Mouse (Mus musculus): ENCODE data around the gene Olfr221. TPM values are rescaled to one million over a fixed set of nuclear protein-coding genes. Genes with fewer than 3 reads are reported as not detected.
"Not testable (repeated sequence)": the region's sequence is repeated elsewhere in the genome, so short reads cannot be mapped to it uniquely, and the experiment has no call there.

Olfr221 gene
- not detected in 2 replicates for polyA plus RNA-seq (2012; rRNA removed)

DNA sequence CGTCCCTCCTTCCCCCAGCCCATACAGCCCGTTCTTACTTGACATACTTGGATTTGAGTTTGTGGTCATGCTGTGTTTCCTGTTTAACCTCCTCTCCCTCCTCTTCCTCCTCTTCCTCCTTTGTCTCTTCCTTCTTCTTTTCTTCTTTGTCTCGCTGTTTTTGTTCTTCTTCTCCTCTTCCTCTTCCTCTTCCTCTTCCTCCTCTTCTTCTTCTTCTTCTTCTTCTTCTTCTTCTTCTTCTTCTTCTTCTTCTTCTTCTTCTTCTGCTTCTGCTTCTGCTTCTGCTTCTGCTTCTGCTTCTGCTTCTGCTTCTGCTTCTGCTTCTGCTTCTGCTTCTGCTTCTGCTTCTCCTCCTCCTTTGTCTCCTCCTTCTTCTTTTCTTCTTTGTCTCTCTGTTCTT lies at the start of gene Olfr221:
Gene Olfr221, minus strand, starts transcription at position 101 of the 400 bp plus-strand sequence.
- not testable (repeated sequence) for DNase-seq; H3K4me1 ChIP-seq (ENCODE audit: control insufficient read depth, insufficient read depth, low read length); H3K4me3 ChIP-seq (replicated peaks; ENCODE audit: extremely low read depth, low read depth, low read length)
- 49% methylated on average over 3 of the region's 3 CpGs for WGBS

DNA sequence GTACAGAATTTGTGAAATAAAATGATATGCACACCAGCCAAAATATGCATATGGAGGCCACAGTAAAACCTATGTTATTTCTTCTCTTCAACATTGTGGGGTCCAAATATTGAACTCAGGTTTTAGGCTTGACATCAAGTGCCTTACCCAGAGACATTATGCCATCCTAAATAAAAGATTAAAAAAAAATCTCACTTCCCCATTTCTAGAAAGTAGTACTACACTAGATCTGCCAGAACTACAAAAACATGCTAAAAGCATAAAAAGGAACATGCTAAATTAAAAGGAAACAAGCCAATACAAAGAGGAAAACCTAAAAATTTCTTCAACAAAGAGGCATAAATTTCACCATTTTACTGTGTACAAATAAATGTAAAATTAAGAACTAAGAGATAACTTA lies 40.8 kb upstream of the Olfr221 start:
- Histone ChIP-seq H3K4me1 (ENCODE audit: control insufficient read depth, insufficient read depth, low read length) (no peaks in the 10 kb centered on the region; the same call in 1 of the 2 replicates), H3K4me3 (replicated peaks; ENCODE audit: extremely low read depth, low read depth, low read length) (no peak overlapping the region)
- DNase-seq, result no peak
- TF ChIP-seq CTCF (IDR thresholded peaks at IDR 0.05; ENCODE audit: insufficient read depth, low read length) (no peak), POLR2A (IDR thresholded peaks at IDR 0.05; ENCODE audit: borderline replicate concordance, extremely low read depth, low read depth, low read length) (no peak)

DNA sequence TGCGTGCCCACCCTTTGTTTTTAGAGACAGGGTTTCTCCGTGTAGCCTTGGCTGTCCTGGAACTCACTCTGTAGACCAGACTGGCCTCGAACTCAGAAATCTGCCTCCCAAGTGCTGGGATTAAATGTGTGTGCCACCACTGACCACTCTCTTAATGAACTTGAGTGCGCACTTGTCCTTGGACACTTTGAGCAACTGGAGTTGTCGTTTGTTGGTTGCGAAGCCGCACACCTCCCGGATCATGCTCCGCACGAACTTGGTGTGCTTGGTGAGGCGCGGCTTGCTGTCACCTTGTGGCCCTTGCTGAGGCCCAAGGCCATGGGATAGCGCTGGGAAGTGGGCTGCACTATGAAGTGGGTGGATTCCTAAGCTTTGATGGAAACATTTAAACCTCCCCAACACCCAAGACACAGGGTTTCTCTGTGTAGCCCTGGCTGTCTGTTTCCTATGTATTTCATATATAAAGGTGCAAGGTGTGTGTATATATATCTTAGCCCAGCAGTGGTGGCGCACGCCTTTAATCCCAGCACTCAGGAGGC lies 29.4 kb upstream of the Olfr221 start:
- no peaks in the 10 kb centered on the region for H3K4me1 ChIP-seq (ENCODE audit: control insufficient read depth, insufficient read depth, low read length)
- H3K4me3 ChIP-seq (replicated peaks; ENCODE audit: extremely low read depth, low read depth, low read length), result no peak overlapping the region
- 95% methylated on average over 15 of the region's 15 CpGs for WGBS
- TF ChIP-seq POLR2A (IDR thresholded peaks at IDR 0.05; ENCODE audit: borderline replicate concordance, extremely low read depth, low read depth, low read length) (no peak), CTCF (IDR thresholded peaks at IDR 0.05; ENCODE audit: insufficient read depth, low read length) (no peak)
- no peak for DNase-seq

DNA sequence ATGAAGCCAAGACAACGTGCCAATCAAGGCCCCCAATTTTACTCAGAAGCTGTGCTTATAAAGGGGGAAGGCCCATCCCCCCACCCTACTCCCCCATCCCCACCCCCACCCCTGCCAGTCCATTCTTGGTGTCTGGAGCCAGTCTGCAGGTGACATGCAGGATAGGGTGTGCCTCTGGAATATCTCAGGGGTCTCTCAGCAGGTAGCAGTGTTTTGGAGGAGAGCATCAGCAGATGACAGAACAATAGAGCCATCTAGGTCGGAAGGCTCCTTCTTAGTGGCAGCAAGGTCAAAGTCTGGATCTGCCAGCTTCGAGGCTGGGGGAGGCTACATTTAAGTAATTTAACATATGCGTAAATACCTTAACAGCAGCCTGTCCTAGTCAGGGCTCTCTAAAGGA lies 23.9 kb upstream of the Olfr221 start:
- no peak for TF ChIP-seq POLR2A (IDR thresholded peaks at IDR 0.05; ENCODE audit: borderline replicate concordance, extremely low read depth, low read depth, low read length)
- no peak for TF ChIP-seq CTCF (IDR thresholded peaks at IDR 0.05; ENCODE audit: insufficient read depth, low read length)
- 59% methylated on average over 4 of the region's 4 CpGs for WGBS
- H3K4me1 ChIP-seq (ENCODE audit: control insufficient read depth, insufficient read depth, low read length), result no peaks in the 10 kb centered on the region
- DNase-seq, result no peak
- no peak overlapping the region for H3K4me3 ChIP-seq (replicated peaks; ENCODE audit: extremely low read depth, low read depth, low read length)

DNA sequence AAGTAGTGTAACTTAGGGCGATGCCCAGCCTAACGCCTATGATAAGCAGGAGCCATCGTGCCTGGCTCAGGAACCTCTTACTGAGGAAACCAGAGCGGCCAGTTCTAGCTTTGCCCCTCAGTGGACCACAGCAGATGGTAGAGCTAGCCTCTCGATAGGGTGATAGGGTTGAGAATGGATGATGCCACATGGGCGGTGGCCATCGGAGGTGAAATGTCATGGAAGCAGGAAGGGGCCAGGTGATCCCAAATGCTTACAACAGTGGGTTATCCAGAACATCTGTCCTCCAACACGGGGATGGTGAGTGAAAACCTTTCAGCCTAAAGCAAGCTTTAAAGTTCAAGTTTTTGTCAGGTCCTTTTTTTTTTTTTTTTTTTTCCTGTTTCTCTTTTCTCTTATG lies 19.5 kb upstream of the Olfr221 start:
- no peak for DNase-seq
- 81% methylated on average over 8 of the region's 8 CpGs for WGBS
- TF ChIP-seq CTCF (IDR thresholded peaks at IDR 0.05; ENCODE audit: insufficient read depth, low read length) (no peak), POLR2A (IDR thresholded peaks at IDR 0.05; ENCODE audit: borderline replicate concordance, extremely low read depth, low read depth, low read length) (no peak)

DNA sequence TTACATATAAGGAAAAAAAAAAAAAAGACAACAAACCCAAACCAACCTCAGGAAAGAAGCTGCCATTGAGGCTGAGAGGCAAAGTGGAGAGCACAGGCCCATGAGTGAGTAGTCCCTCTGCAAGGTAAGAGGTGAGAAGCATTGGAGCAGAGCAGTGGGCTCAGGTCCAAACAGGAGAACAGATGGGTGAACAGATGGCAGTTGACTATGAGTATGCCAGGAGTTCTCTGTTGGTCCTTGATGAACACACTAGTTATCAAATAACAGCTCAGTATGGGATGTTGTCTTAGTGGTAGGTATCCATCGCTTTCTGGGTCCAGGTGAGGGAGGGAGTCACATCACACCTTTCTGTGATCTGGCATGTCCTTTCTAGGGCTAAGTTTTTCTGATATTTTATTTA lies 18.5 kb upstream of the Olfr221 start:
- H3K4me3 ChIP-seq (replicated peaks; ENCODE audit: extremely low read depth, low read depth, low read length), result no peak overlapping the region
- WGBS, result 90% methylated on average over 1 of the region's 1 CpGs
- peaks cover 4% of the 10 kb centered on the region; the same call in 1 of the 2 replicates for H3K4me1 ChIP-seq (ENCODE audit: control insufficient read depth, insufficient read depth, low read length)
- DNase-seq, result no peak
- TF ChIP-seq CTCF (IDR thresholded peaks at IDR 0.05; ENCODE audit: insufficient read depth, low read length) (no peak), POLR2A (IDR thresholded peaks at IDR 0.05; ENCODE audit: borderline replicate concordance, extremely low read depth, low read depth, low read length) (no peak)

More for the DNA sequence above, 19.5 kb upstream of the Olfr221 start:
- Histone ChIP-seq H3K4me1 (ENCODE audit: control insufficient read depth, insufficient read depth, low read length) (peaks cover 4% of the 10 kb centered on the region; the same call in 1 of the 2 replicates), H3K4me3 (replicated peaks; ENCODE audit: extremely low read depth, low read depth, low read length) (no peak overlapping the region)

DNA sequence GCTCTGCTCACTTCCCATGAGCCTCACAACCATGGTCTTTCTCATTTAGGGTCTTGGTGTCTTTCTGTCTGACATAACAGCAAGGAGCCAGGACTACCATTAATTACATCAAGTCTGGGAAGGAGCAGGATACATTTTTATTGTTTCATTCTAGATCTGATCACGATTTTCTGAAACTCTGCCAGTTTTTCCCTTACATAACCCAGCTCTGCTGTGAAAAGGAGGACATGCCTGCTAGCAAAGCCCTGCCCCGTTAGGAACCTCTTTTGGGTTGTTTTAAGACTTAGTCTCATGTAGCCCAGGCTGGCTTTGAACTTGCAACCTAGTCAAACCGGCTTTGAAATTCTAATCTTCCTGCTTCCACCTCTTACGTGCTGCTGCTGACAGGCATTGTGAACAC lies 17.7 kb upstream of the Olfr221 start:
- no peak for DNase-seq
- Histone ChIP-seq H3K4me1 (ENCODE audit: control insufficient read depth, insufficient read depth, low read length) (peaks cover 4% of the 10 kb centered on the region; the same call in 1 of the 2 replicates), H3K4me3 (replicated peaks; ENCODE audit: extremely low read depth, low read depth, low read length) (no peak overlapping the region)
- TF ChIP-seq POLR2A (IDR thresholded peaks at IDR 0.05; ENCODE audit: borderline replicate concordance, extremely low read depth, low read depth, low read length) (no peak), CTCF (IDR thresholded peaks at IDR 0.05; ENCODE audit: insufficient read depth, low read length) (no peak)
- WGBS, result 42% methylated on average over 4 of the region's 4 CpGs

DNA sequence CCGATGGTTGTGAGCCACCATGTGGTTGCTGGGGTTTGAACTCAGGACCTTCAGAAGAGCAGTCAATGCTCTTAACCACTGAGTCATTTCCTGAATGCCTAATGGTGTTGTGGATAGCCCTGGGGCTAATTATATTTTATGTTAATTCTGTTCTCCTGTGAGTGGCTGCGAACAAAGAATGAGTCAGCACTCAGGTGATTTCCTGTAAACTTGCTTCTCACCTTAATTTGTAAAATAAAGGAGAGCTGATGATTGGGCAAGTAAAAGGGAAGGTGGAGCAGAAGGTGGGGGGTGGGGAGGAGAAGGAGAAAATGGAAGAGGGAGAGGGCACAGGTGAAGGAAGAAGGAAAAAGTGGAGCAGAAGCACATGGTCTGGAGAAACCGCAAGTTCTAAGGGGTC lies 10.5 kb upstream of the Olfr221 start:
- DNase-seq; H3K4me1 ChIP-seq (ENCODE audit: control insufficient read depth, insufficient read depth, low read length); H3K4me3 ChIP-seq (replicated peaks; ENCODE audit: extremely low read depth, low read depth, low read length): not testable (repeated sequence)
- WGBS, result 86% methylated on average over 3 of the region's 3 CpGs

DNA sequence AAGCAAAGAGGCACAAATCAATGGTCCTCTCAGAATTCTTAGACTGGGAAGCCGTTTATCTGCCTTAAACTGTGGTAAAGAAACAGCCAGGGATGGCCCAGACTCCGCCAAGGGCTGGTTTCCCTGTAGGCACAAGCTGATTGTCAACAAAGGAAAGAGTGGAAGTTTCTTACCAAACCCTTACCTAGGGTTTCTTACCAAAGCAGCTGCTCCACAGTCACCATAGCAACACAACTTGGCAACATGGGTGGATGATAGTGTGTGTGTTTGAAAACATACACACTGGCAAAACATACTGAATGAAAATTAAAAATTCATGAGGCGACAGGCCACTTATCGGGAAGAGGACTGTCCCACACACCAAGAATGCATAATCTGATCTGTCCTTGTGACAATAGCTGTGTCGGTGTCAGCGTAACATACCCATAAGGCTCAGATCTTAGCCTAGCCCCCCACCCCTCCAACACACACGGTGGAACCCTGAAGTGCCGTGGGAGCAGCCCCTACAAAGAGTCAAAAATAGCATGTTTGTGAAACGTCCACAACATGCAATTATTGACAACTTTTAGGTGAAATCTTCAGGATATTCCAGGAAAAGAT lies 3.8 kb upstream of the Olfr221 start:
- no peak for TF ChIP-seq POLR2A (IDR thresholded peaks at IDR 0.05; ENCODE audit: borderline replicate concordance, extremely low read depth, low read depth, low read length)
- TF ChIP-seq CTCF (IDR thresholded peaks at IDR 0.05; ENCODE audit: insufficient read depth, low read length), result no peak
- DNase-seq, result no peak
- H3K4me1 ChIP-seq (ENCODE audit: control insufficient read depth, insufficient read depth, low read length), result peaks cover 3% of the 10 kb centered on the region
- no peak overlapping the region for H3K4me3 ChIP-seq (replicated peaks; ENCODE audit: extremely low read depth, low read depth, low read length)
- WGBS, result 79% methylated on average over 9 of the region's 9 CpGs

DNA sequence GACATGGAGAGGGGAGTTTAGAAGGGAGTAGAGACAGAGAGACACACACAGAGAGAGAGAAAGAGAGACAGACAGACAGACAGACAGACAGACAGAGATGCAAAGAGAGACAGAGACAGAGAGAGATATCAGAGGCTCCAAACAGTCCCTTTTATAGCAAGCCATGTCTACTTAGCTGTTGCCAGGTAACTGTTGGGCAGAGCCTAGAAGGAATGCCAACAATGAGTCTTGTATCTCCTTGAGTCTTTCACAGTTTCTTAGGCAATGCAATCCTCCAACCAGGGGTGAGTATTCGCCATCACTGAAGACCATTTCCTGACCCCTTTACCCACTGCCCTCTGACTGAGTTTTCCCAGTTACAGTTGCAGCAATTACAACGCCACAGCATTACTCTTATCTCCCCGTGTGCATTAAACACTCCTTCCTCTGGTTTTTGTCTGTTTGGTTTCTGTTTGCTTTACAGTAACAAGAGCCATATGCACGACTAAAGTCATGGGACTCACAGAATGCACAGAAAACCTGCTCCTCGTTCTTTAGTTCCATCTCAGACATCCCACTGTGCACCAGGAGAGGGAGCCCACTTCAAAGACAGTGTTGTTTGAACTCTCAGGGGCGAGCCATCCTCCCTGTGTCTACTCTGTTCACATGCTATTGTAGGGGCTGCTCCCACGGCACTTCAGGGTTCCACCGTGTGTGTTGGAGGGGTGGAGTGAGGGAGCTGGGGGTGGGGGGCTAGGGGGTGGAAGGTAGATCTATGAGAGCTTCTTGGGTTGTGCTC lies 2.8 kb upstream of the Olfr221 start:
- no peak for DNase-seq
- WGBS, result 8% methylated on average over 8 of the region's 8 CpGs
- H3K4me1 ChIP-seq (ENCODE audit: control insufficient read depth, insufficient read depth, low read length), result peaks cover 3% of the 10 kb centered on the region
- H3K4me3 ChIP-seq (replicated peaks; ENCODE audit: extremely low read depth, low read depth, low read length), result no peak overlapping the region
- TF ChIP-seq CTCF (IDR thresholded peaks at IDR 0.05; ENCODE audit: insufficient read depth, low read length) (peak; percentile 45), POLR2A (IDR thresholded peaks at IDR 0.05; ENCODE audit: borderline replicate concordance, extremely low read depth, low read depth, low read length) (no peak)

Measured in lung, adult 2 months (tissue).